Mouse (Mus musculus) ES-E14 (cell line): ENCODE data around the gene Tomm22. TPM values are rescaled to one million over a fixed set of nuclear protein-coding genes. Genes with fewer than 3 reads are reported as not detected.

Experiments
- DNase-seq: peaks from one replicate; pipeline ENCODE4 v3.0.0-alpha.2; 2013; ENCODE audit warnings: low read depth, low spot score
- H3K27ac ChIP-seq: 2 replicates; pipeline ENCODE4 v1.5.1; 2012; ENCODE audit warnings: low read depth, mild to moderate bottlenecking, low read length, moderate library complexity, mixed read lengths; ENCODE audit not compliant: poor library complexity, insufficient read depth, severe bottlenecking
- H3K36me3 ChIP-seq: 2 replicates; pipeline ENCODE4 v1.6.1; 2012; ENCODE audit warnings: mild to moderate bottlenecking, low read length, moderate library complexity, mixed read lengths; ENCODE audit not compliant: control insufficient read depth, poor library complexity, insufficient read depth, severe bottlenecking
- H3K4me1 ChIP-seq, 2 experiments: fragments of 150-350 bp in 1 of 2; sonication (generic) in 1 of 2; 2 replicates each; pipeline ENCODE4 v1.6.1; 2012; ENCODE audit warnings: low read length in 2 of 2, mild to moderate bottlenecking in 1 of 2, mixed read lengths in 1 of 2; ENCODE audit not compliant: control insufficient read depth in 2 of 2, insufficient read depth in 2 of 2, poor library complexity in 1 of 2
- H3K4me3 ChIP-seq, 2 experiments: fragments of 150-350 bp in 1 of 2; sonication (generic) in 1 of 2; 2 replicates each; pipeline ENCODE4 v1.5.1; 2012; ENCODE audit warnings: low read length in 2 of 2, low read depth in 1 of 2, mild to moderate bottlenecking in 1 of 2, mixed read lengths in 1 of 2; ENCODE audit not compliant: insufficient read depth in 1 of 2, poor library complexity in 1 of 2, severe bottlenecking in 1 of 2
- H3K9ac ChIP-seq: 2 replicates; pipeline ENCODE4 v1.6.1; 2012; ENCODE audit warnings: low read depth, mild to moderate bottlenecking, low read length, mixed read lengths; ENCODE audit not compliant: poor library complexity, insufficient read depth, severe bottlenecking
- H3K9me3 ChIP-seq: fragments of 150-350 bp; sonication (generic); 2 replicates; pipeline ENCODE4 v1.6.1; 2012; ENCODE audit warnings: low read depth, mild to moderate bottlenecking, low read length; ENCODE audit not compliant: control insufficient read depth, insufficient read depth
- CHD2 ChIP-seq: IDR thresholded peaks from 2 replicates; pipeline ENCODE4 v1.6.1; 2014; ENCODE audit warnings: mild to moderate bottlenecking, low read depth, low read length, inconsistent platforms
- HCFC1 ChIP-seq: IDR thresholded peaks from 2 replicates; pipeline ENCODE4 v1.6.1; 2012; ENCODE audit warnings: low read length, inconsistent platforms, borderline replicate concordance; ENCODE audit not compliant: insufficient read depth
- MAFK ChIP-seq: IDR thresholded peaks from 2 replicates; pipeline ENCODE4 v1.6.1; 2014; ENCODE audit warnings: mild to moderate bottlenecking, low read depth, low read length, inconsistent platforms; ENCODE audit not compliant: insufficient read depth
- ZC3H11A ChIP-seq: IDR thresholded peaks from 2 replicates; pipeline ENCODE4 v1.6.1; 2012; ENCODE audit warnings: low read depth, mild to moderate bottlenecking, inconsistent platforms, low read length, borderline replicate concordance
- ZNF384 ChIP-seq: IDR thresholded peaks from 2 replicates; pipeline ENCODE4 v1.6.1; 2012; ENCODE audit warnings: low read depth, low read length, inconsistent platforms
- in situ Hi-C, 2 experiments: fragments of 600-800 bp; cut with MboI; formaldehyde crosslinking; loops; one replicate each; pipeline ENCODE4 v1.15.1; 2025; ENCODE audit warnings: low sequenced_read_pairs in 2 of 2, inconsistent platforms in 1 of 2; ENCODE audit not compliant: unreplicated experiment in 2 of 2
- total RNA-seq: library from RNA; depleted of rRNA; stranded (reverse); fragments of 300-350 nt; gene quantifications from 2 replicates; pipeline ENCODE4 v1.2.3, GENCODE M21; 2012; rRNA removed

Tomm22 gene
- 103 and 182 TPM in 2 replicates for total RNA-seq

GRCm38 (mm10) chr15:79670249-79670971 is at the start of gene Tomm22:
TSS of gene Tomm22 (plus strand) at chr15:79670861.
- Histone ChIP-seq H3K9me3 (no peaks in the 10 kb centered on the region), H3K36me3 (peaks cover 23% of the 10 kb centered on the region), H3K4me3 (peak within 1 kb of the TSS; percentile 86 to 98), H3K9ac (peak within 1 kb of the TSS; percentile 94), H3K4me1 (0 out of 4 replicates have a peak, but pooled peaks cover 0 to 2% of the 10 kb centered on the region in 2 experiments), H3K27ac (peak within 1 kb of the TSS; percentile 44)
- DNase-seq, result peak; percentile 75
- TF ChIP-seq ZC3H11A (no peak), ZNF384 (peak; percentile 83), HCFC1 (peak; percentile 81), CHD2 (no peak)
- in situ Hi-C loops, result no loop called here

GRCm38 (mm10) chr15:79630471-79630870 is 40.2 kb upstream of the Tomm22 start:
- H3K36me3 ChIP-seq, result no peaks in the 10 kb centered on the region
- TF ChIP-seq ZNF384 (no peak), CHD2 (no peak), ZC3H11A (no peak), MAFK (no peak), HCFC1 (no peak)
- in situ Hi-C loops, result no loop called here
- no peaks in the 10 kb centered on the region for H3K9me3 ChIP-seq
- no peak overlapping the region for H3K4me3 ChIP-seq
- no peak for DNase-seq
- H3K4me1 ChIP-seq, result peaks cover 9 to 22% of the 10 kb centered on the region in 2 experiments; a peak in 3 of 4 replicates
- H3K9ac ChIP-seq, result no peak overlapping the region
- no peak overlapping the region for H3K27ac ChIP-seq

DNA sequence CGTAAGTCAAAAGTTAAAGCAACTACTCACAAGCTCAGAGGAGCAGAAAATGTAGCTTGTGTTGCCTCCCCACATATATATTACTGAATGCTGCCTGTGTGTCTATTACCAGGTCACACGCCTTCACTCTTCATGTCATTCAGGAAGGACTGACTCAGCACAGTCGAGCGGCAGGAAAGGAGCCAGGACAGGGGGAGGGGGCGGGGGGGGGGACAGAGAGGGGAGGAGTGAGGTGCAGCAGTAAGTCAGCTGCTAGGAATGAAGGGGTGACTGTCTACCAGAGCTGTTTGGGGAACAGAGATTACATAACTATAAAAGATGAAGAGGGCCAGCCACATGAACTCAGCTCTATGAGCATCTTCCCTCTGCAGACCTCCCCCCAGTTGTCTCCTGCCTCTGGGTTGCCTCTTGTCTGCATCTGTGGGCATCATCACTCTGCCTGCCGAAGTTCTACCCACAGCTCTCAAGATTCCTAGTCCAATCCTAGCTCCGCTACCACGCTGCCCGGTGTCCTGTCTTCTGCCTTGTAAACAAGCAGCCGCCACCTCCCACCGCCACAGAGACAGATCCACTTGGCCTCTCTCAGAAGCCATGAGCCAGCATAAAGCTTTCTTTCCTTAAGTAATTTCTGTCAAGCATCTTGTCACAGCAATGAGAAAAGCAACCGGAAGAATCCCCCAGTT is 29.4 kb upstream of the Tomm22 start:
- TF ChIP-seq HCFC1 (no peak), ZC3H11A (no peak), ZNF384 (no peak), MAFK (no peak), CHD2 (no peak)
- no peaks in the 10 kb centered on the region for H3K36me3 ChIP-seq
- no peak overlapping the region for H3K9ac ChIP-seq
- H3K4me3 ChIP-seq, result no peak overlapping the region
- no peaks in the 10 kb centered on the region for H3K9me3 ChIP-seq
- DNase-seq, result no peak
- peaks cover 0 to 2% of the 10 kb centered on the region in 2 experiments; a peak in 1 of 4 replicates for H3K4me1 ChIP-seq
- in situ Hi-C loops, result no loop called here
- H3K27ac ChIP-seq, result no peak overlapping the region

DNA sequence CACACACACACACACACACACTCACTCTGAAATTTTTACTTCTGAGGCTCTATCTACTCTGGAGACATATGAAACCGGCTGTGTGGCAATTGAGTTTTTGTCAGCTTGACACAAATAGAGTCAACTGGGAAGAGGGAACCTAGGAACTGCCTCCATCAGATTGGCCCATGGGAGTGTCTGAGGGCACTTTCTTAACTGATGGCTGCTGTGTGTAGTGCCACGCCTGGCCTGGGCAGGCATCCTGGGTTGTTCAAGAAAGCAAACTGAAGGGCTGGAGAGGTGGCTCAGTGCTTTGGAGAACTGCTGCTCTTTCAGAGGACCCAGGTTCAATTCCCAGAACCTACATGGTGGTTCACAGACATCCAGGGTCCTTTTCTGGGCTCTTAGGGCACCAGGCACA is 25.2 kb upstream of the Tomm22 start:
- Histone ChIP-seq H3K27ac (no peak overlapping the region), H3K9ac (no peak overlapping the region), H3K4me1 (peaks cover 0 to 4% of the 10 kb centered on the region in 2 experiments; a peak in 1 of 4 replicates), H3K4me3 (no peak overlapping the region), H3K36me3 (no peaks in the 10 kb centered on the region), H3K9me3 (no peaks in the 10 kb centered on the region)
- in situ Hi-C loops, result no loop called here
- TF ChIP-seq ZC3H11A (no peak), MAFK (no peak), HCFC1 (no peak), ZNF384 (no peak), CHD2 (no peak)
- DNase-seq, result no peak
